Mouse (Mus musculus): Measurements from ENCODE around the gene Gm4175. TPM values are rescaled to one million over a fixed set of nuclear protein-coding genes. Genes with fewer than 3 reads are reported as not detected.
"Not testable (repeated sequence)": the region's sequence is repeated elsewhere in the genome, so short reads cannot be mapped to it uniquely, and the experiment has no call there.

Gene Gm4175
- total RNA-seq (2021) = not detected

DNA sequence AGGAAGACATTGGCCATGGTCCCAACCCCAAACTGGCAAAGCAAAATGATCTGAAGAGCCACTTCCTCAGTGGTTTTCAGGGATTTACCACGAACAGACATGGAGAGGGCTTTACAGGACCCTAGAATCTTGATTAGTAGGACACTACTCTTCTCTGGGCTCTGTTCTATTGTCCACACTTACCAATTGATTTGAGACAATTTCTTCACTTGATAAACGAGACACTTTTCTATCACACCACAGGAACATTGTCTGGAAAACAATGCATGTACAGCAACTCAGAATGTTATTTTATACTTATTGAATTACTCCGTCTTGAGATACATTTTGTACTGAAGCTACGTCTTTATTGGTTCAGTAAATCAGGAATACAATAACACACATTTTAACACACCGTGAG lies at the start of gene Gm4175:
Gene Gm4175 (minus strand): TSS at position 101 of the 400 bp plus-strand sequence.
- DNase-seq = not testable (repeated sequence)

DNA sequence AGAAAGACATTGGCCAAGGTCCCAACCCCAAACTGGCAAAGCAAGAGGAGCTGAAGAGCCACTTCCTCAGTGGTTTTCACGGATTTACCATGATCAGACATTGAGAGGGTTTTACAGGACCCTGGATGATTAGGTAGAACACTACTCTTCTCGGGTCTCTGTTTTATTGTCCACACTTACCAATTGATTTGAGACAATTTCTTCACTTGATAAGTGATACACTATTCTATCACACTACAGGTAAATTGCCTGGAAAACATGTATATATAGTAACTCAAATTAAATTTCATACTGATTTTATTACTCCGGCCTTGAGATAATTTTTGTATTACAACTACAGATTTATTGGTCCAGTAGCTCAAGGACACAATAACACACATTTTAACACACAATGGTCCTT lies 35.4 kb upstream of the Gm4175 start, which contains the start of gene Gm4177:
Gene Gm4177 (minus strand): TSS at position 101 of the 400 bp plus-strand sequence.
- DNase-seq; intact Hi-C loops (cut with DNase I): not testable (repeated sequence)

More for the DNA sequence above, at the start of gene Gm4175:
- intact Hi-C loops (cut with DNase I) = not testable (repeated sequence)

Other genes starting within 250 kb of the Gm4175 start
- gene Vmn1r130, start 249.7 kb downstream of the Gm4175 start, total RNA-seq (2021) = not detected
- not detected for gene Vmn1r131, start 215.4 kb downstream of the Gm4175 start, total RNA-seq (2021)
- gene Vmn1r132, start 147.4 kb downstream of the Gm4175 start, total RNA-seq (2021) = not detected
- gene Gm4177, start 35.3 kb upstream of the Gm4175 start, total RNA-seq (2021) = not detected
- not detected for gene Vmn1r135, start 70.9 kb upstream of the Gm4175 start, total RNA-seq (2021)
- not detected for gene Gm5725, start 82.8 kb upstream of the Gm4175 start, total RNA-seq (2021)
- gene Gm5891, start 159.8 kb upstream of the Gm4175 start, total RNA-seq (2021) = not detected
- not detected for gene Vmn1r137, start 233.1 kb upstream of the Gm4175 start, total RNA-seq (2021)